Mouse (Mus musculus): ENCODE data around the gene Atg2a. TPM values are rescaled to one million over a fixed set of nuclear protein-coding genes. Genes with fewer than 3 reads are reported as not detected.

Gene Atg2a
- polyA plus RNA-seq, 1 experiment from 2014 or later = 7.4 TPM

GRCm38 (mm10) chr19:6262839-6263433, 21.5 kb downstream of the Atg2a start:
- Histone ChIP-seq H3K9me3 (ENCODE audit: control insufficient read depth, low read length) (no peaks in the 10 kb centered on the region), H3K4me1 (ENCODE audit: control insufficient read depth, insufficient read depth, low read length) (peaks cover 11% of the 10 kb centered on the region; the same call in 1 of the 2 replicates), H3K27me3 (replicated peaks; ENCODE audit: control insufficient read depth, insufficient read depth, low read length) (no peaks in the 10 kb centered on the region), H3K27ac (ENCODE audit: low read length) (peak overlapping the region; percentile 98), H3K4me2 (ENCODE audit: low read depth, low read length) (peak overlapping the region; percentile 49), H3K9ac (ENCODE audit: low read depth, low read length) (peak overlapping the region; percentile 76), H3K36me3 (ENCODE audit: control insufficient read depth, insufficient read depth, low read length) (peaks cover 26% of the 10 kb centered on the region), H3K4me3 (ENCODE audit: low read length) (peak overlapping the region; percentile 58)
- 53% methylated on average over 8 of the region's 8 CpGs for WGBS
- peak; percentile 83 for ATAC-seq

GRCm38 (mm10) chr19:6264200-6264599, 22.7 kb downstream of the Atg2a start:
- 43% methylated on average over 9 of the region's 9 CpGs for WGBS
- H3K4me3 ChIP-seq (ENCODE audit: low read length) = peak overlapping the region; percentile 58

DNA sequence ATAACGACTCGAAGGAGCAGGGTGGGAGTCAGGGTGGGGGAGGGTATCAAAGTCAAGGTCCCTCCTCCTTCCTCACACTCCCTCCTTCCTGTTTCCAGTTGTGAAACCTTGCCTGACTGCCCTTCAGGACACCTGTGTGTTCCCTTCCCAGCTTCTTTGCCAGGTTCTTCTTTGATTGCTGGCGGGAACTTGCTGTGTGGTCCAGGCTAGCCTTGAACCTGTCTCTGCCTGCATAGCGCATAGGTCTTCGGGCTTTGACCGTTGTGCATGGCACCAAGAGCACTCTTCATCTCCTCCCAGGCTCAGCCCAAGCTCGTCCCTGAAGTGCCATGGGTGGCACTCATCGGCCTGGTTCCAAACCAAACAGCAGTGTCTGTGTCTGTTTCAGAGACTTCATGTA, 23.5 kb downstream of the Atg2a start:
- no peak for ATAC-seq
- H3K4me3 ChIP-seq (ENCODE audit: low read length) = peak overlapping the region; percentile 58
- no peaks in the 10 kb centered on the region for H3K27me3 ChIP-seq (replicated peaks; ENCODE audit: control insufficient read depth, insufficient read depth, low read length)
- peaks cover 12% of the 10 kb centered on the region; the same call in 1 of the 2 replicates for H3K4me1 ChIP-seq (ENCODE audit: control insufficient read depth, insufficient read depth, low read length)
- peak overlapping the region; percentile 98 for H3K27ac ChIP-seq (ENCODE audit: low read length)
- 67% methylated on average over 8 of the region's 8 CpGs for WGBS
- H3K9me3 ChIP-seq (ENCODE audit: control insufficient read depth, low read length) = no peaks in the 10 kb centered on the region
- H3K4me2 ChIP-seq (ENCODE audit: low read depth, low read length) = peak overlapping the region; percentile 49
- H3K9ac ChIP-seq (ENCODE audit: low read depth, low read length) = peak overlapping the region; percentile 76
- peaks cover 16% of the 10 kb centered on the region for H3K36me3 ChIP-seq (ENCODE audit: control insufficient read depth, insufficient read depth, low read length)

More at GRCm38 (mm10) chr19:6264200-6264599, 22.7 kb downstream of the Atg2a start:
- Histone ChIP-seq H3K27ac (ENCODE audit: low read length) (peak overlapping the region; percentile 98), H3K4me1 (ENCODE audit: control insufficient read depth, insufficient read depth, low read length) (peaks cover 12% of the 10 kb centered on the region; the same call in 1 of the 2 replicates), H3K9ac (ENCODE audit: low read depth, low read length) (peak overlapping the region; percentile 76), H3K4me2 (ENCODE audit: low read depth, low read length) (peak overlapping the region; percentile 49), H3K27me3 (replicated peaks; ENCODE audit: control insufficient read depth, insufficient read depth, low read length) (no peaks in the 10 kb centered on the region), H3K9me3 (ENCODE audit: control insufficient read depth, low read length) (no peaks in the 10 kb centered on the region), H3K36me3 (ENCODE audit: control insufficient read depth, insufficient read depth, low read length) (peaks cover 20% of the 10 kb centered on the region)
- peak; percentile 74 for ATAC-seq

- WGBS = 56% methylated on average over 6 of the region's 6 CpGs
- H3K27ac ChIP-seq (ENCODE audit: low read length) = peak overlapping the region; percentile 98
- H3K4me3 ChIP-seq (ENCODE audit: low read length) = peak overlapping the region; percentile 58
- H3K9ac ChIP-seq (ENCODE audit: low read depth, low read length) = peak overlapping the region; percentile 76
- peak overlapping the region; percentile 49 for H3K4me2 ChIP-seq (ENCODE audit: low read depth, low read length)
- ATAC-seq = no peak
- no peaks in the 10 kb centered on the region for H3K27me3 ChIP-seq (replicated peaks; ENCODE audit: control insufficient read depth, insufficient read depth, low read length)
- peaks cover 8% of the 10 kb centered on the region for H3K36me3 ChIP-seq (ENCODE audit: control insufficient read depth, insufficient read depth, low read length)
- peaks cover 12% of the 10 kb centered on the region; the same call in 1 of the 2 replicates for H3K4me1 ChIP-seq (ENCODE audit: control insufficient read depth, insufficient read depth, low read length)
- no peaks in the 10 kb centered on the region for H3K9me3 ChIP-seq (ENCODE audit: control insufficient read depth, low read length)
Measured at GRCm38 (mm10) chr19:6265727-6266182, 24.3 kb downstream of the Atg2a start.

DNA sequence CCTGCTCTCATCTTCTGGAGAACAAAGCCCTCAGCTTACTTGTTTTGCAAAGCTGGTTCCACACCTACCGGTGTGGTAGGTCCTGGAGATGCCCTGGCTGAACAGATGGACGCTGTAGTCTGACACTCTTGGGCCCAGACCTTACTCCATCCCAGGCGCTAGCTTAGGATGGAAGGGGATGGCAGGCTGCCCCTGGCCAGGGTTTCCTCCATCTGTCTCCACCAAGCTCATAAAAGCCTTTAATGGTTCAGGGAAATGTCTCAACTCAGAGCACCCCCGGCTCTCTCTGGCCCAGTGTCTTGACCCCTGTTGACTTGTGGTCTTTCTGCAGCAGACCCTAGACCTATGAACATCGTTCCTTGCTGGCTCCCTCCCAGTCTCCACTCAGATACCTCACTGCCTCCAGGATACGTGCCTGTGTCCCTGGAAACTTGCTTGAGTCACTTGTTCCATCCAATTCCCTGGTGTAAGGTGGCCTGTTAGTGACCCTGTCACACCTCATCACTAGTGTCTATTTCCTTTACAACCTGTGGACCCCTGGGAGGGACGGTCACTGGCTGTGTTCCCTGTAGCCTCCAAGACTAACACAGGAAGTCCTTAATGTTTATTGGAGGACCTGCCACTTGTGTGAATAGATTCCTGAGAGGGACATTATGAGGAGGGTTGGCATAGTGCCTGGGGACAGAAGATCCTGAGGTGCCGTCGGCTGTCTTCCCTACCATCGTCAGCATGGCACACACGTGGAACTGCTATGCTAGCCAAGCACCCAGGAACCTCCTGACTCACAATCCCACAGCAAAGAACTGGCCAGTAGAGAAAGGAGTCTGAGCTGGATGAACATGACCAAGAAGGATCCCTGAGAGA, 26.1 kb downstream of the Atg2a start:
- Histone ChIP-seq H3K9ac (ENCODE audit: low read depth, low read length) (peak overlapping the region; percentile 26; the same call in 1 of the 2 replicates), H3K9me3 (ENCODE audit: control insufficient read depth, low read length) (no peaks in the 10 kb centered on the region), H3K27ac (ENCODE audit: low read length) (peak overlapping the region; percentile 63), H3K4me3 (ENCODE audit: low read length) (no peak overlapping the region), H3K4me2 (ENCODE audit: low read depth, low read length) (no peak overlapping the region), H3K36me3 (ENCODE audit: control insufficient read depth, insufficient read depth, low read length) (no peaks in the 10 kb centered on the region), H3K4me1 (ENCODE audit: control insufficient read depth, insufficient read depth, low read length) (peaks cover 11% of the 10 kb centered on the region), H3K27me3 (replicated peaks; ENCODE audit: control insufficient read depth, insufficient read depth, low read length) (no peaks in the 10 kb centered on the region)
- no peak for ATAC-seq
- whole genome bisulfite sequencing = 53% methylated on average over 11 of the region's 11 CpGs

DNA sequence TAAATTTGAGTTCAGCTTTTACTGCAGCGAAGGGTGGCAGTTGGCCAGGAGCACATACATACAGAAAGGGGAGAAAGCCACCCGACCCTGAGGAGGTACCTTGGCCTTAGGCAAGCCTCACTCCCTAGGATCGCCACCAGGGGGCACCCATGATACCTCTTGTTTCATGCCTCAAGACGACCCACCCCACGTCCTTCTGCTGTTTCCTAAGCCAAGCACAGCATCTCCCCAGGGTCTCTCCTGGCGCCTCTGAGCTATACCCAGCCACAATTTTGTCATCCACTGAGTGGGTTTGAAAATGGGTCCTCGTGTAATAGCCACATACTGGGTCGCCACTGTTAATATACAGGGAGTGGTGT, 26.7 kb downstream of the Atg2a start:
- Histone ChIP-seq H3K36me3 (ENCODE audit: control insufficient read depth, insufficient read depth, low read length) (no peaks in the 10 kb centered on the region), H3K4me1 (ENCODE audit: control insufficient read depth, insufficient read depth, low read length) (peaks cover 14% of the 10 kb centered on the region), H3K4me3 (ENCODE audit: low read length) (no peak overlapping the region), H3K9ac (ENCODE audit: low read depth, low read length) (peak overlapping the region; percentile 26; the same call in 1 of the 2 replicates), H3K27me3 (replicated peaks; ENCODE audit: control insufficient read depth, insufficient read depth, low read length) (no peaks in the 10 kb centered on the region), H3K4me2 (ENCODE audit: low read depth, low read length) (no peak overlapping the region), H3K27ac (ENCODE audit: low read length) (peak overlapping the region; percentile 63), H3K9me3 (ENCODE audit: control insufficient read depth, low read length) (no peaks in the 10 kb centered on the region)
- peak; percentile 20; the same call in 1 of the 2 replicates for ATAC-seq
- 15% methylated on average over 8 of the region's 8 CpGs for WGBS

DNA sequence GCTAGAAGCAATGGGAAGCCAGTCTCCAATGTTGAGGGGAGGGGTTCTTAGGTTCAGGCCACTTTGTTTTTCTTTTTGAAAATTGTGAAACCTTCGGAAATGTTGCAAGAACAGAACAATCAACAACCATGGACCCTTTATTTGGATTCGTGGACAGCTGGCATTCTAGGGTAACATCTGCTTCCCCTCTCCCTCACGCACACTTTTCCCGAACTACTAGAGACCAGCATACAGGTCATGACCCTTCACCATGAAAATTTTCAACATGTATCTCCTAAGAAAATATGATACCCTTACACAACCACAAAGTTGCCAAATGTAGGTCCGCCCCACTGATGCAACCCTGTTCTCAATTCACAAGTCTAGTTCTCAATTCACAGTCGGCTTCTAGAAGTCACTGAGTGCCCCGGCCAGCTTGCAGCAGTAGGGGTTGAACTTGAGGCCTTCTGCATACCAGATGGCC, 27.2 kb downstream of the Atg2a start:
- Histone ChIP-seq H3K4me1 (ENCODE audit: control insufficient read depth, insufficient read depth, low read length) (peaks cover 14% of the 10 kb centered on the region), H3K9me3 (ENCODE audit: control insufficient read depth, low read length) (no peaks in the 10 kb centered on the region), H3K4me3 (ENCODE audit: low read length) (no peak overlapping the region), H3K27ac (ENCODE audit: low read length) (peak overlapping the region; percentile 63; the same call in 1 of the 2 replicates), H3K36me3 (ENCODE audit: control insufficient read depth, insufficient read depth, low read length) (no peaks in the 10 kb centered on the region), H3K9ac (ENCODE audit: low read depth, low read length) (no peak overlapping the region), H3K27me3 (replicated peaks; ENCODE audit: control insufficient read depth, insufficient read depth, low read length) (no peaks in the 10 kb centered on the region), H3K4me2 (ENCODE audit: low read depth, low read length) (no peak overlapping the region)
- ATAC-seq = no peak
- WGBS = 76% methylated on average over 7 of the region's 7 CpGs

- Histone ChIP-seq H3K27ac (ENCODE audit: low read length) (peak overlapping the region; percentile 88), H3K36me3 (ENCODE audit: control insufficient read depth, insufficient read depth, low read length) (no peaks in the 10 kb centered on the region), H3K4me1 (ENCODE audit: control insufficient read depth, insufficient read depth, low read length) (peaks cover 14% of the 10 kb centered on the region), H3K9me3 (ENCODE audit: control insufficient read depth, low read length) (no peaks in the 10 kb centered on the region), H3K27me3 (replicated peaks; ENCODE audit: control insufficient read depth, insufficient read depth, low read length) (no peaks in the 10 kb centered on the region), H3K4me3 (ENCODE audit: low read length) (no peak overlapping the region), H3K9ac (ENCODE audit: low read depth, low read length) (no peak overlapping the region), H3K4me2 (ENCODE audit: low read depth, low read length) (no peak overlapping the region)
- no peak for ATAC-seq
- 76% methylated on average over 8 of the region's 8 CpGs for WGBS
Measured at GRCm38 (mm10) chr19:6269798-6270475, 28.5 kb downstream of the Atg2a start.

DNA sequence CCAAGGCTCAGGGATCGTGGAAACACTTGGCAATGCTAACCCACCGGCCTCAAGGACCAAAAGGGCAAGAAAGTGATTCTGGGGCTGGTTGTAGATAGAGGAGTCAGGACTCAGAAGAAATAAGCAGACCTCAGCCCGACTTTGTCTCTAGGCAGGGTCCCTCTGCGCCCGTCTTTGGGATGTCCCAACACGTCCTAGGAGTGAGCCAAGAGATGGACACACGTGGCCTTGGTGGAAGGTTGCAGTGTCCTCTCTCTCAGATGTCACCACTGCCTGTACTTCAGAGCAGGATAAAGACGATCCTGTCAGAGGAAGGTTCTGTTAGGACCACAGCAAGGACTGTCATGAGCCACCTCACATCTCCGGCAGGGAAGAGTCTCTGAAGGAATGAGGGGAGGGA, 29.2 kb downstream of the Atg2a start:
- Histone ChIP-seq H3K27me3 (replicated peaks; ENCODE audit: control insufficient read depth, insufficient read depth, low read length) (no peaks in the 10 kb centered on the region), H3K4me1 (ENCODE audit: control insufficient read depth, insufficient read depth, low read length) (peaks cover 19% of the 10 kb centered on the region), H3K27ac (ENCODE audit: low read length) (peak overlapping the region; percentile 88), H3K9me3 (ENCODE audit: control insufficient read depth, low read length) (no peaks in the 10 kb centered on the region), H3K4me2 (ENCODE audit: low read depth, low read length) (no peak overlapping the region), H3K36me3 (ENCODE audit: control insufficient read depth, insufficient read depth, low read length) (no peaks in the 10 kb centered on the region), H3K4me3 (ENCODE audit: low read length) (no peak overlapping the region), H3K9ac (ENCODE audit: low read depth, low read length) (peak overlapping the region; percentile 57; the same call in 1 of the 2 replicates)
- ATAC-seq = peak; percentile 1; the same call in 1 of the 2 replicates
- 54% methylated on average over 9 of the region's 9 CpGs for WGBS
